Comparison of ENCODE assay signal across 17 mouse cellular contexts in genomic region chr3:116290041-116290815, GRCm38 (mm10). TPM values are rescaled to one million over a fixed set of nuclear protein-coding genes. Genes with fewer than 3 reads are reported as not detected.
"Had no signal": no experiment of that assay in that cellular context is flagged by ENCODE, and none has a peak within 500 bp of the region (broad histone marks: within the 10 kb centered on the region; RNA-seq: fewer than 3 reads in every experiment).

No protein-coding gene starts in this region.

- H3K4me2 ChIP-seq: lung, embryonic 14.5 days; midbrain, embryonic 12.5 days; neural tube, embryonic 13.5 days; neural tube, embryonic 15.5 days; stomach, embryonic 15.5 days had no signal

- ATAC-seq: midbrain, embryonic 16.5 days had no signal

- H3K9ac ChIP-seq: lung, embryonic 14.5 days; midbrain, embryonic 12.5 days; neural tube, embryonic 13.5 days; neural tube, embryonic 15.5 days; stomach, embryonic 15.5 days had no signal

- H3K27ac ChIP-seq: midbrain, embryonic 10.5 days; midbrain, embryonic 12.5 days; neural tube, embryonic 13.5 days; neural tube, embryonic 15.5 days; stomach, embryonic 15.5 days; stomach, postnatal 0 days had no signal

- H3K4me3 ChIP-seq: midbrain, embryonic 10.5 days; midbrain, embryonic 12.5 days; myocyte; neural tube, embryonic 13.5 days; neural tube, embryonic 15.5 days; stomach, embryonic 15.5 days had no signal

- DNase-seq: lung, embryonic 14.5 days; lung, postnatal 10 days; lung, postnatal 4 days; midbrain, embryonic 14.5 days; right cerebral cortex, postnatal 14 days; thymus, adult 2 months; thymus, postnatal 25 days; thymus, postnatal 4 days had no signal

- H3K9me3 ChIP-seq: midbrain, embryonic 10.5 days; midbrain, embryonic 12.5 days; neural tube, embryonic 13.5 days; neural tube, embryonic 15.5 days; stomach, embryonic 15.5 days had no signal

- H3K4me1 ChIP-seq: midbrain, embryonic 10.5 days; midbrain, embryonic 12.5 days; neural tube, embryonic 13.5 days; neural tube, embryonic 15.5 days; stomach, embryonic 15.5 days had no signal

- H3K27me3 ChIP-seq: midbrain, embryonic 12.5 days; neural tube, embryonic 13.5 days; neural tube, embryonic 15.5 days; stomach, embryonic 15.5 days had no signal

RNA-seq across cellular contexts. Expression of gene Gpr88, which starts 36.9 kb away (rescaled TPM):
- total RNA-seq: megakaryocyte-erythroid progenitor cell, adult 5-6 weeks had no signal
- polyA plus RNA-seq: midbrain, embryonic 10.5 days; myocyte had no signal
